Mouse (Mus musculus): Measurements from ENCODE around the gene Galm. TPM values are rescaled to one million over a fixed set of nuclear protein-coding genes. Genes with fewer than 3 reads are reported as not detected.

Galm gene
- polyA plus RNA-seq, 1 experiment from 2014 or later: 16.7 TPM

DNA sequence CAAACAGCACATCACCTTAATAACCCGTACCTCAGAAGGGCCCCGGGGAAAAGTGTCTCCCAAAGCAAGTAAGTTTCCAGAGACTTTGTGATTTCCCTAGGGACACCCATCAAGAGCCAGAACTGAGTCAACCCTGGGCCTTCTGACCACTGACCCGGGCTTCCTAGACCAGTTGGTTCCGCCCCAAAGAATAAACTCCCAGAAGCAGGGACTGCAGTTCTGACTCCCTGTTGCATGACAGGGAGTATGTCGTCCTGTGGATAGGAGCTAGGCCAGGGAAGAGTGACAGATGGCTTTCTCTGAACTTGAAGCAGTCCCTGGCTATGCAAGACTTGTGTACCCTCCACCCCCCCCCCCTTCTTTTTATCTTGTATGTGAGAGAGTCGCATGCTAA lies 21.7 kb downstream of the Galm start:
- H3K27ac ChIP-seq (ENCODE audit: low read depth, low read length): no peak overlapping the region
- H3K9ac ChIP-seq (ENCODE audit: low read depth, low read length): no peak overlapping the region
- 80% methylated on average over 6 of the region's 6 CpGs for WGBS

DNA sequence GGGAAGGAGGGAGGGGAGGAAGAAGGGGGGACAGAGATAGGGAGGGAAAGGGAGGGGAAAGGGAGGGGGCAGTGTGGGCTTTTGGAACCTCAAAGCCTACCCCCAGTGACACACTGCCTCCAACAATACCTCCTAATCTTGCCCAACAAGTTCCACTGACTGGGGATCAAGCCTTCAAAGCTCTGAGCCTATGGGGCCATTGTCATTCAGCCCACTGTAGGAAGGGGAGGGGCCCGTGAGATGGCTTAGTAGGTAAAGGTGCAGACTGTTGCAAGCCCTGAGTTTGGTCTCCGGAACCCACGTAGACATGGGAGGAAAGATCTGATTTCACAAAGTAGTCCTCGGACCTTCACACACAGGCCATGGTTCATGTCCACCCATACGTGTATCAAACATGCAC lies 24.1 kb downstream of the Galm start:
- H3K9ac ChIP-seq (ENCODE audit: low read depth, low read length): no peak overlapping the region
- no peaks in the 10 kb centered on the region for H3K9me3 ChIP-seq (ENCODE audit: control insufficient read depth, low read length)
- H3K4me1 ChIP-seq (replicated peaks; ENCODE audit: control insufficient read depth, insufficient read depth, low read length): peaks cover 3% of the 10 kb centered on the region; the same call in 1 of the 2 replicates
- no peaks in the 10 kb centered on the region for H3K36me3 ChIP-seq (ENCODE audit: control insufficient read depth, insufficient read depth, low read length)
- H3K27ac ChIP-seq (ENCODE audit: low read depth, low read length): no peak overlapping the region
- no peak overlapping the region for H3K4me3 ChIP-seq (ENCODE audit: low read depth, low read length)
- no peak for DNase-seq (ENCODE audit: low spot score)
- 39% methylated on average over 5 of the region's 5 CpGs for WGBS
- no peak overlapping the region for H3K4me2 ChIP-seq
- no peaks in the 10 kb centered on the region for H3K27me3 ChIP-seq (replicated peaks; ENCODE audit: control insufficient read depth, insufficient read depth, low read length)
- ATAC-seq (replicated peaks; ENCODE audit: low FRiP score): no peak

More for the DNA sequence above, 21.7 kb downstream of the Galm start:
- no peak for DNase-seq (ENCODE audit: low spot score)
- H3K4me1 ChIP-seq (replicated peaks; ENCODE audit: control insufficient read depth, insufficient read depth, low read length): peaks cover 3% of the 10 kb centered on the region; the same call in 1 of the 2 replicates
- H3K9me3 ChIP-seq (ENCODE audit: control insufficient read depth, low read length): no peaks in the 10 kb centered on the region
- H3K36me3 ChIP-seq (ENCODE audit: control insufficient read depth, insufficient read depth, low read length): no peaks in the 10 kb centered on the region
- no peak for ATAC-seq (replicated peaks; ENCODE audit: low FRiP score)
- no peaks in the 10 kb centered on the region for H3K27me3 ChIP-seq (replicated peaks; ENCODE audit: control insufficient read depth, insufficient read depth, low read length)
- no peak overlapping the region for H3K4me3 ChIP-seq (ENCODE audit: low read depth, low read length)
- H3K4me2 ChIP-seq: no peak overlapping the region

DNA sequence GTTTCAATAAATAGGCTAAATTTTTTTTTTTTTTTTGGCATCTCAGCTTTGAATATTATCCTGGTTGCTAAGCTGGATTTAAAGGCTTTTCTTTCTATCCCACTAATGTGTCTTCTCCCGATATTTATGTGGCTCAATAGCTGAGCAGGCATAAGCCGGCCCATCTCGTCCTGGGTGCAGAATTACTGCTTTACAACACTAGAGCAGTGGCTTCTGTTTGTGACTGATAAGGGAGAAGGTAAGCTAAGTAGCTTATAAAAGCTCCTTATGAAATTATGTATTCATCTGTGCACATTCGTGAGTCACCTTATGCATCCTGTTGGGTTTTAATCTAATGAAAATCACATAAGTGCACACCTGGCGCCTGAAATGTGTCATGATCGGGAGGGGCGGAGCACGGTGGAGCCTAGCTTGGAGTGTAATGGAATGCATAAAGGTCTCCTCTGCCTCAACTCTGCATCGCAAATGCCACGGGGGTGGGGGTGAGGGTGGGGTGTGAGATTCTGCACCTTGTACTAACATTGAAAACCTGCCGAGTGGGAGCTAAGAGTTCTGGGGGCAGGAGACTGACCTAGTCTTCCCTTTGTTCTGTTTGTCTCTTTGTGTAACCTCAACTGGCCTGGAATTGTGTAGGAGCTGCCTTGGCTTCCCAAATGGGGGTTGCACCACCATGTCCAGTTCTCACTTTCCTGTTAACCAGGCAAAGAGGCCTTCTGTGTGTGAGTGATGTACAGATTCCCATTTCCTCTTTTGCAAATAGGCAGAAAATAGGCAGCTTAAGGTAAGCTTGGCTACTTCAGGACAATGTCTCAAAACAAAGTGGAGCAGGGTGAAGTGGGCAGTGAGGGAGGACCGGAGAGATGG lies 25.7 kb downstream of the Galm start:
- Histone ChIP-seq H3K27ac (ENCODE audit: low read depth, low read length) (no peak overlapping the region), H3K4me3 (ENCODE audit: low read depth, low read length) (no peak overlapping the region), H3K9ac (ENCODE audit: low read depth, low read length) (no peak overlapping the region), H3K4me1 (replicated peaks; ENCODE audit: control insufficient read depth, insufficient read depth, low read length) (peaks cover 3% of the 10 kb centered on the region; the same call in 1 of the 2 replicates), H3K27me3 (replicated peaks; ENCODE audit: control insufficient read depth, insufficient read depth, low read length) (no peaks in the 10 kb centered on the region), H3K36me3 (ENCODE audit: control insufficient read depth, insufficient read depth, low read length) (no peaks in the 10 kb centered on the region), H3K9me3 (ENCODE audit: control insufficient read depth, low read length) (no peaks in the 10 kb centered on the region), H3K4me2 (no peak overlapping the region)
- ATAC-seq (replicated peaks; ENCODE audit: low FRiP score): peak; percentile 60
- 55% methylated on average over 12 of the region's 12 CpGs for WGBS
- DNase-seq (ENCODE audit: low spot score): no peak

DNA sequence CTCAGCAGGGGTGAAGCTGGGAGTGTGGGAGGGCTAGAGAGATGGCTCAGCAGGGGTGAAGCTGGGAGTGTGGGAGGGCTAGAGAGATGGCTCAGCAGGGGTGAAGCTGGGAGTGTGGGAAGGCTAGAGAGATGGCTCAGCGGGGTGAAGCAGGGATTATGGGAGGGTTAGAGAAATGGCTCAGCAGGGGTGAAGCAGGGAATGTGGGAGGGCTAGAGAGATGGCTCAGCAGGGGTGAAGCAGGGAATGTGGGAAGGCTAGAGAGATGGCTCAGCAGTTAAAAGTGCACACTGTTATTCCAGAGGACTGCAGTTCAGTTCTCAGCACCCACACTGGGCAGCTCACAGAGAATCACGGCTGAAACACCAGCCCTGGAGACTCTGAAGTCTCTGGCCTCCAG lies 26.4 kb downstream of the Galm start:
- 74% methylated on average over 2 of the region's 2 CpGs for WGBS
- Histone ChIP-seq H3K9ac (ENCODE audit: low read depth, low read length) (no peak overlapping the region), H3K4me1 (replicated peaks; ENCODE audit: control insufficient read depth, insufficient read depth, low read length) (peaks cover 3% of the 10 kb centered on the region; the same call in 1 of the 2 replicates), H3K4me2 (no peak overlapping the region), H3K27ac (ENCODE audit: low read depth, low read length) (no peak overlapping the region), H3K27me3 (replicated peaks; ENCODE audit: control insufficient read depth, insufficient read depth, low read length) (no peaks in the 10 kb centered on the region), H3K36me3 (ENCODE audit: control insufficient read depth, insufficient read depth, low read length) (no peaks in the 10 kb centered on the region), H3K9me3 (ENCODE audit: control insufficient read depth, low read length) (no peaks in the 10 kb centered on the region), H3K4me3 (ENCODE audit: low read depth, low read length) (no peak overlapping the region)
- no peak for ATAC-seq (replicated peaks; ENCODE audit: low FRiP score)
- no peak for DNase-seq (ENCODE audit: low spot score)

DNA sequence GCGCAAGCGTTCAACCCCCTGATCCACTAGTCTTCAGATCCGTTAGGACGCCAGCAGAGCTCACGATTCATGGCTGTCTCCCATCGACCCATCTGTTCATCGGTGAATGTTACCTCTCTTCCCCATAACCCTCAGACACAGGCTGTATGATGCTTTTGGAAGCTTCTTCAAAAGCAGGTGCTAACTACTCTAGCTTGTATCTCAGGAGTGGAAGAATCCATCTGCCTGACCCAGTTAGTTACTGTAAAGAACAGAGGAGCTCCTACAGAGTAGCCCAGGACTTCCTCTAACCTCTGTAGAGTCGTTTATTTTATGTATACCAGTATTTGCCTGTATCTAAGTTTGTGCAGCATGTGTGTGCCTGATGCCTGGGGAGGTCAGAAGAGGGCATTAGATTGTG lies 29.6 kb downstream of the Galm start:
- H3K36me3 ChIP-seq (ENCODE audit: control insufficient read depth, insufficient read depth, low read length): no peaks in the 10 kb centered on the region
- DNase-seq (ENCODE audit: low spot score) (no peak), ATAC-seq (replicated peaks; ENCODE audit: low FRiP score) (no peak)

DNA sequence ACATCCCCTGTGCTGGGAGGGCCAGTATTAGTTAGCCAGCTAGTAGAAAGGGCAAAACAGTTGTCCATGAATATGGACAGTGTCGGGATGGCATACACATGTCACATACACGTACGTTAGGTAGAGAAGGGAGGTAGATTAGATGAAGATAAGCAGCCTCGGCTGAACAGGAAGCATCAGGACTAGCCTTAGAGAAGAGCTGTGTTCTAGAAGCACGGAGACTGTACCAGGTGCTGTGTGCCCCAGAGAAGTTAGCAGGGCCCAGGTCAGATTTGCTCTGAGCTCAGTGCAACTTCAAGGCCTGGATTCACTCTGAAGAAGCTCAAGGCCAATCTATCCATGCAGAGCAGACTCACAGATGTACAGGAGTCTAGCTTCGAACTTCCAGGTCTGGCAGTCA lies 30.2 kb downstream of the Galm start:
- no peak overlapping the region for H3K4me3 ChIP-seq (ENCODE audit: low read depth, low read length)
- H3K4me2 ChIP-seq: no peak overlapping the region
- WGBS: 69% methylated on average over 6 of the region's 6 CpGs
- no peaks in the 10 kb centered on the region for H3K36me3 ChIP-seq (ENCODE audit: control insufficient read depth, insufficient read depth, low read length)
- ATAC-seq (replicated peaks; ENCODE audit: low FRiP score) (no peak), DNase-seq (ENCODE audit: low spot score) (no peak)
- peaks cover 3% of the 10 kb centered on the region; the same call in 1 of the 2 replicates for H3K4me1 ChIP-seq (replicated peaks; ENCODE audit: control insufficient read depth, insufficient read depth, low read length)
- H3K9me3 ChIP-seq (ENCODE audit: control insufficient read depth, low read length): no peaks in the 10 kb centered on the region
- no peak overlapping the region for H3K9ac ChIP-seq (ENCODE audit: low read depth, low read length)
- no peak overlapping the region for H3K27ac ChIP-seq (ENCODE audit: low read depth, low read length)
- no peaks in the 10 kb centered on the region for H3K27me3 ChIP-seq (replicated peaks; ENCODE audit: control insufficient read depth, insufficient read depth, low read length)

More for the DNA sequence above, 29.6 kb downstream of the Galm start:
- 85% methylated on average over 8 of the region's 8 CpGs for WGBS
- no peak overlapping the region for H3K4me2 ChIP-seq
- H3K9ac ChIP-seq (ENCODE audit: low read depth, low read length): no peak overlapping the region
- no peaks in the 10 kb centered on the region for H3K9me3 ChIP-seq (ENCODE audit: control insufficient read depth, low read length)
- peaks cover 3% of the 10 kb centered on the region; the same call in 1 of the 2 replicates for H3K4me1 ChIP-seq (replicated peaks; ENCODE audit: control insufficient read depth, insufficient read depth, low read length)
- H3K27me3 ChIP-seq (replicated peaks; ENCODE audit: control insufficient read depth, insufficient read depth, low read length): no peaks in the 10 kb centered on the region
- no peak overlapping the region for H3K27ac ChIP-seq (ENCODE audit: low read depth, low read length)
- H3K4me3 ChIP-seq (ENCODE audit: low read depth, low read length): no peak overlapping the region

DNA sequence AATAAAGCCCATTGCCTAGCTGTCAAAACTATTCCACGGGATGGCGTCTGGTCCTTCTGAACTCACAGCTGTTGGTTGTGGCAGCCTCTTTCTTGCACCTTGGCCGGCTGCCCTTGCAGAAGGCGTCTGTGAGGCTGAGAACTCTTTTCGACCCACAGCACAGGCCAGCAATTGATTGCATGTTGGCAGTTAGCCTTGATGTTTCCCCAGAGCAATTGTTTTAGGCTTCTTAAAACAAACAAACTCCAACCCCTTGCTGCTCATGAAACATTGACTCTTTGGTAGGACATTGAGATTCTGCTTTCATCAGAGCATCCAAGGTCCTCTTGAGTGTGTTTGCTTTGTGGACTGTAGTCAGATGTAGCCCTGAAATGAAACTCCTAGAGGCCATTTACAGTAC lies 33.2 kb downstream of the Galm start:
- WGBS: 79% methylated on average over 5 of the region's 5 CpGs
- H3K36me3 ChIP-seq (ENCODE audit: control insufficient read depth, insufficient read depth, low read length): no peaks in the 10 kb centered on the region
- no peaks in the 10 kb centered on the region for H3K9me3 ChIP-seq (ENCODE audit: control insufficient read depth, low read length)
- no peak for DNase-seq (ENCODE audit: low spot score)
- no peak overlapping the region for H3K9ac ChIP-seq (ENCODE audit: low read depth, low read length)
- no peak overlapping the region for H3K27ac ChIP-seq (ENCODE audit: low read depth, low read length)
- H3K4me1 ChIP-seq (replicated peaks; ENCODE audit: control insufficient read depth, insufficient read depth, low read length): no peaks in the 10 kb centered on the region
- H3K4me2 ChIP-seq: no peak overlapping the region
- no peak for ATAC-seq (replicated peaks; ENCODE audit: low FRiP score)
- no peak overlapping the region for H3K4me3 ChIP-seq (ENCODE audit: low read depth, low read length)
- H3K27me3 ChIP-seq (replicated peaks; ENCODE audit: control insufficient read depth, insufficient read depth, low read length): no peaks in the 10 kb centered on the region

DNA sequence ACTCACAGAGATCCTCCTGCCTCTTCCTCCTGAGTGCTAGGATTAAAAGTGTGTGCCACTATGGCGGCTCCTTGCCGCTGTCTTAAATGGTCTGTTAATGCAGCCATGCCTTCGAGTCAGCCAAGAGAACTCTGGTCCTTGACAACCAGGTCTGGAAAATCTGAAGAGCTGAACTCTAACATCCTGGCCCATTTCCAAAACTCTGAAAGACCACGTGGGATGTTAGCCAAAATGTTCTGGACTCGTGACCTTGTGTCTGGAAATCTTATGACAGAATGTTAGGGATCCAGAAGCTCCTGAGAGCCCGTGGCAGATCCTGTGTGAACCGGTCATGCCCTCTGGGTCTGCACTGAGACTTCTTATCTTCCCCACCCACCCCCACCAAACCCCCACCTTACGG lies 36.7 kb downstream of the Galm start:
- Histone ChIP-seq H3K9me3 (ENCODE audit: control insufficient read depth, low read length) (no peaks in the 10 kb centered on the region), H3K27ac (ENCODE audit: low read depth, low read length) (no peak overlapping the region), H3K27me3 (replicated peaks; ENCODE audit: control insufficient read depth, insufficient read depth, low read length) (no peaks in the 10 kb centered on the region), H3K9ac (ENCODE audit: low read depth, low read length) (no peak overlapping the region), H3K4me2 (no peak overlapping the region), H3K4me3 (ENCODE audit: low read depth, low read length) (no peak overlapping the region), H3K4me1 (replicated peaks; ENCODE audit: control insufficient read depth, insufficient read depth, low read length) (no peaks in the 10 kb centered on the region; the same call in 1 of the 2 replicates), H3K36me3 (ENCODE audit: control insufficient read depth, insufficient read depth, low read length) (no peaks in the 10 kb centered on the region)
- WGBS: 80% methylated on average over 8 of the region's 8 CpGs
- ATAC-seq (replicated peaks; ENCODE audit: low FRiP score) (no peak), DNase-seq (ENCODE audit: low spot score) (no peak)

DNA sequence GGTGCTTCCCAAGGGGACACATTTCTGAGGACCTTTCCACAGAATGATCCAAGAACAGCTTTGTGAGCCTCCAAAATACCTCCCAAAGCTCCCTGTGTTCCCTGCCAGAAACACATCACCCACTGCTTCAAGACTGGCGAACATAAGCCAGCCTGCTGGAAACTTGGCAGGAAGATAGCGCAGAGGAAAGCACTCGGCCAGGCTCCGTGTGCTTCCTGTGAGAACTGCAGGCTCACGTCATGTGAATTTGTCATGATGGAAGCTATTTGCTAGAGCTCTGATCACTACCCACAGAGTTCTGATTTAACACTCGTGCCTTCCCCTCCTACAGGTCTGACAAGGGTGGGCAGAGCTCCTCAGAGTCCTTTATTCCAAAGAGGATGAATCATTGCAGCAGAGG lies 38.5 kb downstream of the Galm start:
- H3K27me3 ChIP-seq (replicated peaks; ENCODE audit: control insufficient read depth, insufficient read depth, low read length): no peaks in the 10 kb centered on the region
- DNase-seq (ENCODE audit: low spot score) (no peak), ATAC-seq (replicated peaks; ENCODE audit: low FRiP score) (no peak)
- H3K9me3 ChIP-seq (ENCODE audit: control insufficient read depth, low read length): no peaks in the 10 kb centered on the region
- H3K4me3 ChIP-seq (ENCODE audit: low read depth, low read length): no peak overlapping the region
- no peak overlapping the region for H3K27ac ChIP-seq (ENCODE audit: low read depth, low read length)
- H3K9ac ChIP-seq (ENCODE audit: low read depth, low read length): no peak overlapping the region
- 68% methylated on average over 6 of the region's 6 CpGs for WGBS
- no peak overlapping the region for H3K4me2 ChIP-seq
- no peaks in the 10 kb centered on the region; the same call in 1 of the 2 replicates for H3K4me1 ChIP-seq (replicated peaks; ENCODE audit: control insufficient read depth, insufficient read depth, low read length)
- H3K36me3 ChIP-seq (ENCODE audit: control insufficient read depth, insufficient read depth, low read length): no peaks in the 10 kb centered on the region

All from liver, embryonic 11.5 days (tissue).